Mouse (Mus musculus): ENCODE measurements around the gene Olfr1390.
"Not testable (repeated sequence)": the region's sequence is repeated elsewhere in the genome, so short reads cannot be mapped to it uniquely, and the experiment has no call there.

Gene Olfr1390

GRCm38 (mm10) chr11:49334888-49335287, at the start of gene Olfr1390:
Gene Olfr1390, plus strand, starts transcription at chr11:49335188.
- no peak for DNase-seq

- DNase-seq = no peak
Observed at GRCm38 (mm10) chr11:49287251-49287650, 47.7 kb upstream of the Olfr1390 start.

- peak; percentile 35 for DNase-seq
Observed at GRCm38 (mm10) chr11:49292777-49293176, 42.2 kb upstream of the Olfr1390 start.

GRCm38 (mm10) chr11:49304441-49304840, 30.5 kb upstream of the Olfr1390 start, which contains the start of gene Olfr10:
Gene Olfr10, plus strand, starts transcription at chr11:49304741.
- DNase-seq = no peak

GRCm38 (mm10) chr11:49308547-49308946, 26.4 kb upstream of the Olfr1390 start:
- not testable (repeated sequence) for DNase-seq

DNA sequence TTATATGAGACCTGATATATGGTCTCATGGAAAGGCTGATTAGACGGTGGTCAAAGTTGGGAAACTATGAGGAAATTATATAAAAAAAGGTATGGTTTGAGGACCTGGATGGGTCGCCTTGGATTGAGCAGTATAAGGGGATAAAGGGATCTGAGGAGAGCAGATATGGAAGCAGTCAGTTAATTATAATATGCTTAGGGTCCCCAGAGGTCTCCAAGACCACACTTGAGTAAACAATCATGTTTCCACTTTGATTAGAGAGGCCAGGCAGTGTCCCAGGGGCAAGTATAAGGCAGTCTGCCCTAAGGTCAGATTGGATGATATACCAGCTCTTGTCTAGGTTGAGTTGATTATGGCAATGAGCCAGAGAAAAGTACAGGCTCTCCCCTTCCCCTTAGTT, 12.5 kb upstream of the Olfr1390 start, which contains the start of gene Olfr1391:
Gene Olfr1391, plus strand, starts transcription at position 301 of the 400 bp plus-strand sequence.
- no peak for DNase-seq

DNA sequence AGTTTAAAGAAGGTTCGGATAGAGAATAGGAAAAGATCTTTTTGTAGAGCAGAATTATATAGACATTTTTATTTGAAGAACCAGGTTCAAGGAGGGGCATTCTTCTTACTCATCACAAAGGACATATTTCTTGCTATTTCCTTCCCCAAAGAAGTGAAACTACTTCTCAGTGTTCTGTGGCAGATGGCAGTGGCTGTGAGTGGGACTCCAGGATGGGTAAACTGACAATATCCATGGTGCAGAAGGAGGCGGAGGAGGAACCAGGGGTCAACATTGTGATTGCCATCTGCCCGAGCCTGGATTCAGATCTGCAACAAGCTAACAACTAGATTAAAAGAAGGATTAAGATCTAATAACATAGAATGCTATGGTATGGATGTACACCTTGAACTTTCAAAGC, 8.3 kb upstream of the Olfr1390 start:
- no peak for DNase-seq

GRCm38 (mm10) chr11:49329686-49330085, 5.3 kb upstream of the Olfr1390 start:
- DNase-seq = no peak

- peak; percentile 3 for DNase-seq
Observed at GRCm38 (mm10) chr11:49337150-49337832, 2.3 kb downstream of the Olfr1390 start.

- DNase-seq = no peak
Observed at GRCm38 (mm10) chr11:49383133-49383532, 48.1 kb downstream of the Olfr1390 start.

DNA sequence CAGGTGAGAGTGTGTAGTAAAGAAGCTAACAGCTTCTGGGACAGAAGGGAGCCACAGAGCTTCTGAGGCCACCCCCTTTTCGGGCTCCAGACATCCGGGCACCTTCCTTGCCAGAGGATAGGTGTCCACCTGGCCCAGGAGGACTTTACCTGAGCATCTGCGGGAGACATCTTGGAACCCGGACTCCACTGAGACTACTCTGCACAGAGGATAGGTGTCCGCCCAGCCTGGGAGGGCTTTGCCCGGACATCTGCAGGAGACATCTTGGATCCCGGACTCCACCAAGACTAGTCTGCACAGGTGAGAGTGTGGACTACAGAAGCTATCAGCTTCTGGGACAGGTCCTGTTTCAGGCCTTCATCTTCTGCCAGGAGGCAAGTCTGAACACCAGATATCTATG, 51.1 kb downstream of the Olfr1390 start:
- DNase-seq = not testable (repeated sequence)

Measured in retina, postnatal 1 day (tissue).